Mouse (Mus musculus) C2C12 (cell line): Measurements from ENCODE around the gene Msto1.

ENCODE experiments used
- CTCF ChIP-seq: IDR thresholded peaks from one replicate; pipeline ENCODE4 v1.5.1; 2011; ENCODE audit not compliant: control insufficient read depth, insufficient read depth, insufficient read length
- FOSL1 ChIP-seq: IDR thresholded peaks from one replicate; pipeline ENCODE4 v1.8.0; 2011; ENCODE audit warnings: mild to moderate bottlenecking, low read length; ENCODE audit not compliant: poor library complexity, insufficient read depth, severe bottlenecking
- MYOG ChIP-seq: IDR thresholded peaks from one replicate; pipeline ENCODE4 v1.6.1; 2011; ENCODE audit not compliant: control insufficient read depth, insufficient read length; ENCODE audit errors: extremely low read depth
- USF1 ChIP-seq: IDR thresholded peaks from one replicate; pipeline ENCODE4 v1.6.1; 2011; ENCODE audit warnings: low read depth, mild to moderate bottlenecking, control low read depth, moderate library complexity

DNA sequence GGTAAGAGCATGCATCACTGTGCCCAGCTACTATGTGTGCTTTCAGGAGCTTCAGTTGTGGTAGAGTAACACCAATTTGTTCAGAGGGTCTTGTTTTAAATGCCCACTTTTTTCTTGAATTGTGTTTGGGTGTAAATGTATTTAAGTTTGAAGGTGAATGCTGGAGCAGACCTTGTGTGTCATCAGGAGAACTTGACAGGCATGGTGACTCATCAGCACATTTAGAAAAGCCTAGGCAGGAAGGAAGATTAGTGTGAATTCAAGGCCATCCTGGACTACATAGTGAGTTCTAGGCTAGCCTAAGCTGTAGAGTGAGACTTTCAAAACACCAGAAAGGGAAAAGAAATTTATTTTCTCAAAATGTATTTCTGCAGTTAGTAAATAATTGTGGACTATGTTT, 39.9 kb upstream of the Msto1 start:
- TF ChIP-seq CTCF (no peak), USF1 (no peak), FOSL1 (no peak), MYOG (no peak)
